Mouse (Mus musculus) embryo, embryonic 10 days (tissue): ENCODE results near the gene Atg10.
"Not testable (repeated sequence)": the region's sequence is repeated elsewhere in the genome, so short reads cannot be mapped to it uniquely, and the experiment has no call there.

ENCODE experiments used
- DNase-seq: peaks from one replicate; pipeline ENCODE4 v3.0.0-alpha.2; 2015; ENCODE audit warnings: low spot score

The Atg10 gene

DNA sequence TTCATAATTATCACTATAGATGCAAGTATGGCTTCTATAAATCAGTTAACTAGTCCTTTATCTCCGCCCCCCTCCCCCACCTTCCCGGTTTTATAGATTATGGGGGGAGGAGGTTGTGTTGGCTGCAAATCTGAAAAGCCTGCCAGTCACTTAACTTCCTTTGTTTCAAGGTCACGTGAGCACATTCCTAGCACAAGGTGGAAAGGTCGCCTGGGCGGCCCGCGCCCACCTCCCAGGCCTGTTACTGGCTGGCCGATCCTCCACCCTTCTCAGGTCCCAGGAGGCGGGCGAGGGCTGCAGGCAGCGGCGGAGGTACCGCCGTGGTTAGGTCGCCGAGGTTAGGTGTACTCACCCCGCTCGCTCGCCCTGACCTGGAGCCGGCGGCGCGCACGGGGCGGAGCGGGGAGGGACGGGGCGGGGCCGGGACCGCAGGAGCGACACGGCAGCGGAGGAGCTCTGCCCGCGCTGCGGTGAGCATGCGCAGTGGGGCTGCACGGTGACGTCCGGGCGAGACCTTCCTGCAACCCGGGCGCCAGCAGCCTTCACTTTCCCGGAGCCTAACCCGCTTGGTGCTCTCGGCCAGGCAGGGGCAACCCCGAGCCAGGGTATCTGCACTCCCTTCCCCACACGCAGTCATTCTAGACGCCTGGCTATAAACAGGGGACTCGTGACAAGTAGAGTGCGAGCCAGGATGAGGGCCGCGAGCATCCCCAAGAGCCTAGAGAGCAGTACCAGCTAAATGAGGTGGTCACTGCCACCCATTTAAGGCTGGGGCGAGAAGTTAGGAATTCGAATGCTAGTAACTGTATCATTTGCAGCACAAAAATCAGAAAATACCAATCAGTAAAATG, at the start of gene Atg10:
Atg10 (minus strand) TSS at position 382 of the 851 bp plus-strand sequence.
- peak; percentile 93 for DNase-seq

DNA sequence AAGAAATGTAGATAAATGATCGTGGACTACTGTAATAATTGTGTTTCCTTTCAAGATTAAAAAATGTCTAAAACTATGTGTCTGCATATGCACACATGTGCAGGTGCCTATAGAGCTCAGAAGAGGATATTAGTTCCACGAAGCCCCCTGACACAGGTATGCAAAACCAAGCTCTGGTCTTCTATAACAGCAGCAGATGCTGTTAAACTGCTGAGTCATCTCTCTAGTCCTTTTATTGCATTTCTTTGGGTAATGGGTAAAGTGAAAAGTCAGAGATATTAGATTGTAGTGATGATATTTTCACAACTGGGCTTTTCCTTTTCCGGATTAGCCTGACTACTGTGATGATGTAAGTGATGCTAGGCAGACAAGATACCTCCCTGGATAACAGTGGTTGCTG, 28.6 kb upstream of the Atg10 start:
- no peak for DNase-seq

DNA sequence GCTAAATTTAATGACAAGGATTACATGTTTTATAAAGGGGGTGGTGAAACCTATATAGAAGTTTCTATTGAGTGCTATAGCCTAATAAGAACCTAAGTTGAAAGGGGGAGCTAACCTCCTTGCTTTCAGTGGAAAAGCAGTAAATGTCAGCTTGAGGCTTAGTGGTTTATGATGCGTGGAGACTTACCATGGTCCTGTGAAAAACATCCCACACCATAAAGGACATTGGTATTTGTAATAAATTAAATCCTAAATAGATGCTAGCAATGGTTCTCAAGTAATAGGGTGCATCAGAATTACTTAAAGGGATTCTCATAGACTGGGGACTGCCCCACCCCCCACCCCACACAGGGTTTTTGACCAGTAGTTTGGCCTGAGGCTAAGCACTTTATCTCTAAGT, 27.9 kb upstream of the Atg10 start:
- no peak for DNase-seq

DNA sequence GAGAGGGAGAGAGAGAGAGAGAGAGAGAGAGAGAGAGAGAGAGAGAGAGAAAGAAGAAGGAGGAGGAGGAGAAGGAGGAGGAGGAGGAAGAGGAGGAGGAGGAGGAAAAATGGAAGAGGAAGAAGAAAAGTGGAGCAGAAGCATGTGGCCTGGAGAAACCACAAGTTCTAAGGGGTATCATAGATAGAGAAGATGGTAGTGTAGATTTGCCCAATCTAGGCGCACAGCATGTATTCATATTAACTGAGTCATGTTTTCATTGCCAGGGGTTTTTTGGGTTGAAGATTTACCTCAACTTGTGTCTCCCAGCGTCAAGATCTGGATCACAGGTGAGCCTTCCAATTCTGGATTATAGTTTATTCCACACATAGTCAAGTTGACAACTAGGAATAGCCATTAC, 26.3 kb upstream of the Atg10 start:
- DNase-seq = not testable (repeated sequence)

DNA sequence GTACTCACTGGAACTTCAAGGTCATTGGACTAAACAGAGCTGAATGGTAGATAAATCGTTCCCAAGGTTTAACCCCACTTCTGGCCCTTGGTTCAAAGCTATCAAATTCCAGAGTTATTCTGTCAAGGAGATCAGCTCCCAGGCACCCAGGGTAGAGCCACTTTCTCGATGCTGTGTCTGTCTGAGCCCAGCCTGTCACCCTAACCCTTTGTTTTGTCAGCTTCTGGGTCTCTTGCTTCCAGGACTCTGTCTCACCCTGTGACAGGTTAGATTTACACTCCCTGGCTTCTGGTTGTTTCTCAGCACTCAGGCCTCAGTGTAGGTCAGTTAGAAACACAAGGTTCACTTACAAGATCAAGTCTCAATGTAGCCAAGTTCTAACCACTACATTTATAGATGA, 22.7 kb upstream of the Atg10 start:
- no peak for DNase-seq

DNA sequence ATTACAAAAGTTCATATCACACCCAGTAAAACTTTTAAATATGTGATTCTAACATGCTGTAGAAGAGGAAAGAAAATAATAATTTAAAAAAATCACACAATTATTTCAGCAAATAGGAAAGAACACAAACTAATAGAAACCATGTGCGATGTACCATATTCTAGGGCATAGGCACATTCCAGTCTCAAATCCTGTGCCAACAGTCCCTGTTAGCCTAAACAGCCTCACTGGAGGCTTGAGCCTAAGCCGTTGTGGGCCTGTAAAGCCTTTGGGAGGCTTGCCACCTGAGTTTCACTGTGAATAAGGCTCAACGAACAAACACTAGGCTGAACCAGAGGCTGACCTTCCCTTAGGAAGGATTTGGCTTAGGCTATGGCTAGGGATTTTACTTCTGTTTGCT, 14.2 kb upstream of the Atg10 start:
- DNase-seq = no peak

DNA sequence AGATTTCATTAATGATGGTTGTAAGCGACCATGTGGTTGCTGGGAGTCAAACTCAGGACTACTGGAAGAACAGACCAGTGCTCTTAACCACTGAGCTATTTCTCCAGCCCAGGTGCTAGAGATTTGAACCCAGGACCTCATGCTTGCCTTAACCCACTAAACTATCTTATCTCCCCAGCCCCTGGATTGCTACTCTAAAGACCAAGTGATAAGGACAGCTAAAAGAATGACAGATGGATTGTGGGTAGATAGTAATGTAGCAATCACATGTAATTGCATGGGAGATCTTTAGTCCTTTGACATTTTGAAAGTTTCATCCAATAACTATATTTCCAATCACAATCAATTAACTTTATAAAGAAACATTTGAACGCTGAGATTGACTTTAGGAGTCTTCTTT, 13.1 kb upstream of the Atg10 start:
- DNase-seq = no peak

DNA sequence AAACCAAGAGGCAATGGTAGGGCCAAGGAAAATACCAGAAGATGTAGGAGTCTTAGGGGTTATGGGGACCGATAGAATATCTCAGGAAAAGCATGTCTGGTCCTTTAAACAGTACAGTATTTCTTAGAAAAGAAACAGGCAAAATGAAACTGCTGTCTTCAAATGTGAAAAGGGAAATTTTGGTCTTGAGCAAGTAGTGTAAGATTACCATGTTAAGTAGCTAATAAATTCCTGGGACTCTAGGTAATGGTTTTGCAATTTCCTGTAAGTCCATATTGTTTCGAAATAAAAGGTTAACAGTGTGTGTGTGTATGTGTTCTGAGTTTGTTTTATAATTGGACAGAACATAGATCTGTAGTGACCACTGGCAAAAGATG, 658 bp upstream of the Atg10 start:
- no peak for DNase-seq

DNA sequence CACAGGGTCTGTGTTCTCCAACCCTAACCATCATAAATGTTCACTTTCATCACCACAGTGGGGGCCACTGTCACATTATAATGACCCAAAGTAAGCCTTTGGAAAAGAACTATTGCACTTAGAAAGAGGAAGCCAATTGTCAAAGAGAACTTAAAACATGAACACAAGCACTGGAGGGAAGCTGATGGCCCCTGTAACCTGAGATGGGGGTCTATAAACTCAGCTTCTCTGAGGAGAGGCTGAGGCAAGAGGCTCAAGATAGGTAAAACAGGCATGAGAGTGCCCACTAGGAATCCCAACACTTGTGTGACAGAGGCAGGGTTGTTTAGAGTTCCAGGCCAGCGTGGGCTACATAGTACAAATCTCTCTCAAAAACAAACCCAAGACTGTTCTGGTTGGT, 705 bp downstream of the Atg10 start:
- DNase-seq = peak; percentile 18

DNA sequence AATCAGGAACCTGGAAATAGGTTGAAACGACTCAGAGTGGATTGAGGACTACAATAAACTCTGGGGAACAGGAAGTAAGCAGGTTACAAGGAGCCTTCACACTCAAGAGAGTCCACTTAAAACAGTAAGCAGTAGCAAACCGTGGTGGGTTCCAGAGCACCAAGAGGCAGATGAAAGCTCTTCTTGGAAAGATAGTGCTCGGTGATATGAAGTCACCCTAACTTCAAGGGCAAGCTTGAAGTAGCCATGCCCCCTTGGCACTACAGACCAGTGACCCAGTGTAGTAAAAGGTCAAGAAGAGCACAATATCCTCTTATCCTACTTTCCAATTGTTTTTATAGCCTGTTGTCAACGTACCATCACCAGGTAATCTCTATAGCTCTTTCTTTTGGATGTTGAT, 2.1 kb downstream of the Atg10 start:
- no peak for DNase-seq

DNA sequence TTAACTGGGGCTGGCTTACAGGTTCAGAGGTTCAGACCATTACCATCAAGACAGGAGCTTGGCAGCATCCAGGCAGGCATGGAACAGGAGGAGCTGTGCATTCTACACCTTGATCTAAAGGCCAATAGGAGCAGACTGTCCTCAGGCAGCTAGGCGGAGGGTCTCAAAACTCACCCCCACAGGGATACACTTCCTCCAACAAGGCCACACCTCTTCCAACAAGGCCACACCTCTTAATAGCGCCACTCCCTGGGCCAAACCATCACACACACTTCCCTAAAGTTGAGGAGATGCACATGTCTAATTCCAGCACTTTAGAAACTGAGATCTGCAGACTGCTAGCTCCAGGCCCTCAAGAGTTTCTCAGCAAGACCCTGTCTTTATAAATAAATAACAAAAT, 6.1 kb downstream of the Atg10 start:
- DNase-seq = no peak

DNA sequence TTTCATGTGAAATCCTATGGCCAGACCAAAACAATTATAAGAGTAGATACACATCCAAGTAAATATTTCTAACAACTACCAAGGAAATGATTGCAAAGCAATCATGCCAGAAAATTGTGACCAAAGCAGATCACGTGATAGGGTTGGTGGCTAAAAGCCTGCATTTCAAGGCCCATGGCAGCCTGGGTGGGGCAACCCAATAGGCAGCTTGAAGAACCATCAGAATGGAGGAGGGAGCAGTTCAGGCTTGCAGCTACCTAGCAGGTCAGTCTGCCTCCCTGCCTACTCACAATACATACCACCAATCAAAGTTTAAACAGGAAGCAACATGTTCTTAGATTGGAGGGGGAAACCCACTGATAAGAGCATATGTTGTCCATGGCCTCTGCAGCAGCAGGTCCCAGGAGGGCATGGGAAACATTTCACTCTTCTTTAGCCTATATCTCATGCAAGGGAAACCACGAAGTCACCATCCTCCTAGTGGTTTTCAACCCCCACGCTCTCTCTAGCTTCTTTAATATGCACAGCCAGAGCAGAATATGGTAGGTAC, 7.0 kb downstream of the Atg10 start:
- DNase-seq = no peak

DNA sequence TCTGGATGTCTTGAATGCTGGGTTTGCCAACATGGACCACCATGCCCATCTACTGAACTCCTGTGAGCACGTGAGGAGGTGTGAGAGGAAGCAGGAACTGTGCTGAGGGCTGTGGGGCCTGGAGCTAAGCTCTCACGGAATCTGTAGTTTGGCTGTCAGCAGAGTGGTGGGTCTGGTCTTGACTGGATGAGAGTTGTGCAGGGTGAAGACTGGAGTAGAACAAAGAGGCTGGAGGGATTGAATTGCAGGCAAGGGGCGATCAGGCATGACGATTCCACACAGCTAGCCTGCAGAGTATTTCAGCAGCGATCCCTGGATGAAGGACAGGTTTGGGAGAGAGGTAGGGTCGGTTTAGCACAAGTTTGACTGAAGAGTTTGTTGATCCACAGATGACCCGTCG, 10.8 kb downstream of the Atg10 start:
- no peak for DNase-seq

DNA sequence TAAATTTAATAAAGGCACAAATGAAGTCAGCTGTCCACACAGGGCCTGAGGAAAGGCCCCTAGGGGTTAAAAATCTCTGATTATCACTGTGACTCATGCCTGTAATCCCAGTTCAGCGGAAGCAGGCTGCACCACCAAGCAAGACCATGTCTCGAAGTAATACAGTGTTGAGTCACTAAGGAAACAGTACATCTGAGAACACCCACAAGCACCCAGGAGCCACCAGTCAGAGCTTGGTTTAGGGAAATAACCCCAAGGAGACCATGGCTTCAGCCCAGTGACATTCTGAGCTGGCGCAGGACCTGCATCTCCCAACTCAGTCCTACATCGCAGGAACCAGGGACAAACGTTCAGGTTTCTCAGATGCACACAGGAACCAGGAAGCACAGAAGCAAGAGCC, 17.5 kb downstream of the Atg10 start:
- DNase-seq = no peak

DNA sequence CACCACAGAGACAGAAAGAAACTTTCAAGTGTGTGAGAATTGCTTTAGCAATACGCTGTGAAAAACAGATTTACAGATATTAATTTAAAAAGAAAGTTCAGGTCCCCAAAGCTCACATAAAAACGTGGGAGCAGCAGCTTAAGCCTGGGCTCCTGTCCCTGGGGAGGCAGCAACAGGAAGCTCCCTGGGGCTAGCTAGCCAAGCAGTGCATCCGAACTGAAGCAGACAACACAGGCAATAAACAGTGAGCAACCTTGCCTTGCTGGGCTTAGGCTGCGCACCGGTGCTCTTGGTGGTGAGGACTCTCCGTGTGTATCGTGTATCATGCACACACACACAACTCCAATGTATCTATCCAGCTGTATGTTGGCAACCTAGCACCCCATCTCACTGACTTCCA, 21.2 kb downstream of the Atg10 start:
- no peak for DNase-seq

DNA sequence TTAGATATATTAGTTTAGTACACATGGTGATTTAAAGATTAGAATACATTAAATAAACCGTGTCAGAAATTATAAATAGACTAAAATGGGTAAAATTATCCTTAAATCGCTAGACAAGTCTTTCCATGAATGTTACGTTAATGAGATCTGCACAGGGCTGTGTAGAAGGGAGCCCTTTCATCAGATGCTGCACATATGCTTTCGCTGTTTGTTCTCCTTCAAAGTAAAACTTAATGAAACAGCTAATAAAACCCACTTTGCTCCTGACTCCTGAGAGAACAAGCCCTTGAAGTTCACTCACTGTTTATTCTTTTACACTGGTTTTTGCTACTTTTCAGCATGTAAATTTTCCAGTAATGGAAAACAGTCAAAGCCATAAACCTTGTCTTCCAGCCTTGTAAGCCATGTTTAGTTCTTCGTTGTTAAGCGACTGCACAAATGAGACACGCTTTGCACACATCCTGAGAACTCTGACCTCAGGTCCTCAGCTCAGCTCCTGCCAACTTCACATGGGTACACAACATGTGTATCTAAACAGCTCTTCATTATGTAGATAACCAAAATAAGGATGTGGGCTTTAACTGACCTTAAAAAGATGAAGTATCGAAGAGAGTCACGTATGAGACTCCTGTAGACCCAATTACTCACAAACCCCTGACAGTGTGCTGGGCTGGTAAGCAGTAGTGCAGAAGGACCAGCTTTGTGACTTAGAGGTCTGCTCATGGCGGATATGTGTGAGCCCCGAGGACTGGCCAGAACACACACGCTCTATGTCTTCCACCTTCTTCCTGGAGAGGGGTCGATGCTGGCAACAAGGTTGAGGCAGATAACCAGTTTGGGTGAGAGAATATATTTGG, 36.2 kb downstream of the Atg10 start:
- no peak for DNase-seq

DNA sequence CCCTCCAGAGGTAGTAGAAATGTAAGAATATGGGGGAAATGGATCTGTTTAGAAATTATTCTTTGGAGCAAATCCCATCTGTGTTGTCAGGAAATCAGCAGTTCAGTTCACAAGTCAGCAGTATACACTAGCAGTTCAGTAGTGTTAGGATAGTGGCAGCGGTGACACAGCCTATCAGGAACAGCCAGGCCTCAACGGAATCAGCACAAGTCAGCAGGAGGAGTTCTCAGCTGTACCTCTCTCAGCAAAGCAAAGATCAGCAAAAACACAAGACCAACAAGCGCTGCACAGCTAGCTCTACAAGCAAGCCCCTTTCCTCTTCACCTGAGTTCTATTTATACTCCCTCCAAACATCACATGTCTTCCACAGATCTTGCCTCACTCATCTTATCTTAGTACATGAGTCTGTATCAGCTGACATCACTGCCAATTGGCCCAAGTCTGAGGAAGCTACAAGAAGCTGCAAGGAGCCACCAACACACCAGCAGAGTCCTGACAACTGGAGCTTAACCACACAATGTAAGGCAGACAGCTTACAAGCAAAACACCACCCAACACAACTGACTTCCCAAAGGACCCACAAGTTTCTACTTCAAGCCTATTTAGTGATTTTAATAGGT, 38.4 kb downstream of the Atg10 start:
- no peak for DNase-seq

DNA sequence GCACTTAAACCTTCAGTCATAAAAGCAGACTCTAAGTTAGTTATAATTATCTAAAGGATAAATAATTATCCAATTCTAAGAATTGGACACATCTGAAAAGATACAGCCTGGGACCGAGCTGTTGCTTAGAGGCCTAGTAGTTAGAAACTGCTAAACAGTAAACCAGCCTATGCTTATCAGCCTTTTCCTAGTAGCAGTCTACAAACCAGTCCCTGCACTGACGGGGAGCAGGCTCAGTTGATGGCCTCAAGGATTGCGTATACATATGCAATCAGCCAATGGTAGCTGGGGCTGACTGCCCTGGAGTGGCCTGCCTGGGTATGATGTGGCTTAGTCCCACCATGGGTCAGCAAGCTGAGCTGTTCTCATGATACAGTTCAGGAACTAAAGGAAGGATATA, 39.5 kb downstream of the Atg10 start:
- no peak for DNase-seq

DNA sequence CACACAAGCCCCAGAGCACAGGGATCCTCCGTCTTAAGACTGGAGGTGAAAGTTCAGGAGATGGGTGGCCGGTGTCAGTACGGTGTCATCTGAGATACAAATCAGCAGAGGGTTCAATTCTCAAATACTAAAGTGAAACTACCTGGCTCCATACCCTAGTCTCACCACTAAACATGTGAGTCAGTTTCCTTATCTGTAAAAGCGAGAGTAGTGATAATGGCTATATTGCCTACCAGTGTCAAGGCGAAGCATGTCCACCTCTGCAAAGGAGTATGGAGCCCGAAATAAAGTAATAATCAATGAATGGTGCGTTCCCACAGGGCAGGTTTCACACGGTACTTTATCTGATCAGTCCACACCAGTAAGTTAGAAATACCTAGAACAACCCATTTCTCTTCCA, 43.4 kb downstream of the Atg10 start:
- DNase-seq = no peak

DNA sequence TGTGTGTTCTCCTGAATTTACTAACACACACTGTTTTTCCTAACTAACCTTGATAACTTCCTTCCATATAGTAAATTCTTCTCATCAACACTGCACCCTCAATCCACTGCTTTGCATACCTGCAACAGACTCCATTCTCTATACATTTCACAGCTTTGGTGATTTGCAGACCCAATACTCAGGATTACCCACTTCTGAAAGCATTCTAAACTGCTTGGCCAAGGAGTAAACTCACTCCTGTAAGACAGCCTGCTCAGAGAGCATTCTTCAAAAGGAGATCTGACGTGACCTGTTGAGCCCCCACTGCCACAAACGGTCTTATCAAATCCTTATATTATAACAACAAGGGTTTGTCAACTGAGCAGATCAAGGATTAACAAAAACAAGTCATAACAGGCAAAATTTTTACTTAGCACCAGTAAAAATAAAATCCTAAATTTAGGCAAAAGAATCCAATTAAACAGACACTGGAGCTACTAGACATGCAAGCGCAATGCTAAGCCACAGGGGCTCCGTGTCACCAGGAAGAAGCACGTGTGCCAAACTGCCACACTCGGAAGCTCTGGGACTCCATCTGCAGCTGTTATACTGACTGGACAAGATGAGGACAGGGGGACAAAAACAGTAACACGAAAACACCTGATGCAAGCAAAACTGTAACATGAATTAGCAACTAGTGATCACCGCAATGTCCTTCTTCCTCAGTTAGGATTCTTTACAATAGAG, 44.4 kb downstream of the Atg10 start:
- no peak for DNase-seq

DNA sequence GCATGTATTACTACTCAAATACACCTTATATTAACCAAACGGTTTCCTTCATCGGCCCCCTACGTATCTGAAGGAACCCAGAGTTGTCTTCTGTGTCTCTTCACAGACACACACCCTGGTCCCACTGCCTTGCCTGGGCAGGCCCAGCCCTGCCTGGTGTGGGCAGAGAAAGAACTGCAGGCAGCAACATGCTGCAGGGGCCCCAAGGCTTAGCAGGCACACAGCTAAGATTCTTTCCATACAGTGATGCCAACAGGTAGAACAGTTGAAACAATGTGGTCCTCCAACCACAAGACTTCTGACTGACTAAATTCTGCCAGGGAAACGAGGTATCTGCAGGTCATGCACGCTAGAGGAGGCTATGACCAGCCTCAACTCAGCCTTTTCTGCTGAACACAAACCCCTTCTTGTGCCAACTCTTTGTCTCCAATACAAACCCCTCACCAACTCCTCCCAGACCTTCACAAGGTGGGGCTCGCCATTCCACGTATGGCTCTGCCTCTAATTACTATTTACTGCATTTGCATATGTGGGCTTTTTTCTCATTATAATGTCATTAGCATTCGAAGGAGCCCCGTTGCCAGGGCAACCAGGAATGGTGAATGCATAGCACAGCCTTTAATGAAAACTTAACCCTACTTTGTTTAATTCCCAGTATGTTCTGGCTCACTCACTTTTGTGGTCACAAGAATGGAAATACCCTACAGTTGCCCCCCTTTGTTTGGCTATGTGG, 45.2 kb downstream of the Atg10 start:
- DNase-seq = no peak
